Mouse (Mus musculus) hindbrain, embryonic 16.5 days (tissue): ENCODE measurements around the gene Nudt17. TPM values are rescaled to one million over a fixed set of nuclear protein-coding genes. Genes with fewer than 3 reads are reported as not detected.
A peak's percentile ranks its signal among the peaks of the same experiment; 100 is the strongest.
"Not testable (repeated sequence)": the region's sequence is repeated elsewhere in the genome, so short reads cannot be mapped to it uniquely, and the experiment has no call there.

Experiments used
- ATAC-seq: fragments of 200-750 bp; cut with Nextera tagmentation; 2 replicates; pipeline ENCODE4 v1.8.0; 2017; ENCODE audit warnings: moderate TSS enrichment, moderate library complexity
- H3K27ac ChIP-seq: fragments of 300-500 bp; sonication (generic); 2 replicates; pipeline ENCODE4 v1.5.1; 2014; ENCODE audit warnings: low read depth, mild to moderate bottlenecking, control low read depth, low read length, moderate library complexity
- H3K27me3 ChIP-seq: fragments of 300-500 bp; sonication (generic); replicated peaks from 2 replicates; pipeline ENCODE4 v1.6.1; 2014; ENCODE audit warnings: low read length; ENCODE audit not compliant: control insufficient read depth, insufficient read depth
- H3K36me3 ChIP-seq: fragments of 300-500 bp; sonication (generic); 2 replicates; pipeline ENCODE4 v1.6.1; 2014; ENCODE audit warnings: mild to moderate bottlenecking, low read length, moderate library complexity, mixed read lengths; ENCODE audit not compliant: control insufficient read depth, insufficient read depth
- H3K4me1 ChIP-seq: fragments of 300-500 bp; sonication (generic); 2 replicates; pipeline ENCODE4 v1.6.1; 2014; ENCODE audit warnings: low read depth, low read length; ENCODE audit not compliant: control insufficient read depth, insufficient read depth
- H3K4me2 ChIP-seq: fragments of 300-500 bp; sonication (generic); 2 replicates; pipeline ENCODE4 v1.6.1; 2014; ENCODE audit warnings: mild to moderate bottlenecking, low read length, control low read depth, moderate library complexity
- H3K4me3 ChIP-seq: fragments of 300-500 bp; sonication (generic); 2 replicates; pipeline ENCODE4 v1.5.1; 2014; ENCODE audit warnings: mild to moderate bottlenecking, low read length, control low read depth, moderate library complexity
- H3K9ac ChIP-seq: fragments of 300-500 bp; sonication (generic); 2 replicates; pipeline ENCODE4 v1.6.1; 2014; ENCODE audit warnings: low read depth, mild to moderate bottlenecking, control low read depth, low read length, moderate library complexity
- H3K9me3 ChIP-seq: fragments of 300-500 bp; sonication (generic); 2 replicates; pipeline ENCODE4 v1.6.1; 2014; ENCODE audit warnings: mild to moderate bottlenecking, low read length, moderate library complexity; ENCODE audit not compliant: control insufficient read depth
- WGBS: fragments of 180-500 bp; shearing (Covaris S2); extraction: QIAGEN DNeasy Blood & Tissue Kit; methylation state at CpG from one replicate; pipeline ENCODE4 v1.1.7; 2014; 5-methylcytosine and 5-hydroxymethylcytosine counted together
- polyA plus RNA-seq: library from polyadenylated mRNA; unstranded; fragments of >200 nt; fragmentation: Nextera tagmentation; extraction: Ambion mirVana; gene quantifications from 2 replicates; pipeline ENCODE4 v1.2.1, GENCODE M21; 2015

Gene Nudt17
- polyA plus RNA-seq, result 20.4 and 22.4 TPM in 2 replicates

GRCm38 (mm10) chr3:96707903-96708683, at the start of gene Nudt17:
Gene Nudt17, minus strand, starts transcription at chr3:96708562.
- Histone ChIP-seq H3K4me2 (peak within 1 kb of the TSS; percentile 89), H3K9ac (peak within 1 kb of the TSS; percentile 79), H3K27ac (no peak within 1 kb of the TSS), H3K27me3 (no peaks in the 10 kb centered on the region), H3K9me3 (no peaks in the 10 kb centered on the region), H3K36me3 (peaks cover 4% of the 10 kb centered on the region; the same call in 1 of the 2 replicates), H3K4me3 (peak within 1 kb of the TSS; percentile 54), H3K4me1 (no peaks in the 10 kb centered on the region)
- ATAC-seq, result peak; percentile 88
- 5% methylated on average over 42 of the region's 42 CpGs for WGBS

- Histone ChIP-seq H3K4me1 (no peaks in the 10 kb centered on the region), H3K27ac (no peak overlapping the region), H3K4me3 (no peak overlapping the region), H3K36me3 (no peaks in the 10 kb centered on the region), H3K27me3 (no peaks in the 10 kb centered on the region), H3K4me2 (no peak overlapping the region), H3K9me3 (no peaks in the 10 kb centered on the region), H3K9ac (no peak overlapping the region)
- ATAC-seq, result no peak
- 46% methylated on average over 7 of the region's 7 CpGs for WGBS
Measured at GRCm38 (mm10) chr3:96757691-96758090, 49.3 kb upstream of the Nudt17 start.

GRCm38 (mm10) chr3:96755935-96756334, 47.6 kb upstream of the Nudt17 start:
- WGBS, result 93% methylated on average over 1 of the region's 1 CpGs

GRCm38 (mm10) chr3:96746829-96747228, 38.5 kb upstream of the Nudt17 start:
- no peaks in the 10 kb centered on the region for H3K36me3 ChIP-seq
- H3K27ac ChIP-seq, result no peak overlapping the region
- no peak for ATAC-seq
- H3K9me3 ChIP-seq, result no peaks in the 10 kb centered on the region
- H3K27me3 ChIP-seq, result no peaks in the 10 kb centered on the region
- no peak overlapping the region for H3K9ac ChIP-seq
- WGBS, result 79% methylated on average over 1 of the region's 1 CpGs
- no peak overlapping the region for H3K4me2 ChIP-seq
- no peaks in the 10 kb centered on the region for H3K4me1 ChIP-seq
- no peak overlapping the region for H3K4me3 ChIP-seq

More at GRCm38 (mm10) chr3:96755935-96756334, 47.6 kb upstream of the Nudt17 start:
- no peak overlapping the region for H3K4me2 ChIP-seq
- no peak overlapping the region for H3K27ac ChIP-seq
- H3K36me3 ChIP-seq, result no peaks in the 10 kb centered on the region
- no peaks in the 10 kb centered on the region for H3K9me3 ChIP-seq
- H3K27me3 ChIP-seq, result no peaks in the 10 kb centered on the region
- no peak overlapping the region for H3K4me3 ChIP-seq
- H3K9ac ChIP-seq, result no peak overlapping the region
- no peaks in the 10 kb centered on the region for H3K4me1 ChIP-seq
- no peak for ATAC-seq

GRCm38 (mm10) chr3:96744348-96744747, 36.0 kb upstream of the Nudt17 start:
- no peaks in the 10 kb centered on the region for H3K4me1 ChIP-seq
- H3K4me2 ChIP-seq, result no peak overlapping the region
- H3K36me3 ChIP-seq, result no peaks in the 10 kb centered on the region
- WGBS, result 97% methylated on average over 3 of the region's 3 CpGs
- H3K27me3 ChIP-seq, result no peaks in the 10 kb centered on the region
- H3K9me3 ChIP-seq, result no peaks in the 10 kb centered on the region
- H3K4me3 ChIP-seq, result no peak overlapping the region
- no peak for ATAC-seq
- H3K27ac ChIP-seq, result no peak overlapping the region
- H3K9ac ChIP-seq, result no peak overlapping the region

- not testable (repeated sequence) for H3K27ac ChIP-seq, ATAC-seq, H3K9me3 ChIP-seq, H3K4me2 ChIP-seq, H3K27me3 ChIP-seq, H3K36me3 ChIP-seq, H3K4me1 ChIP-seq, H3K4me3 ChIP-seq, H3K9ac ChIP-seq
Measured at GRCm38 (mm10) chr3:96740279-96740678, 31.9 kb upstream of the Nudt17 start.

- 82% methylated on average over 1 of the region's 1 CpGs for WGBS
- Histone ChIP-seq H3K36me3 (no peaks in the 10 kb centered on the region), H3K9me3 (no peaks in the 10 kb centered on the region), H3K4me3 (no peak overlapping the region), H3K27me3 (no peaks in the 10 kb centered on the region), H3K4me2 (no peak overlapping the region), H3K9ac (no peak overlapping the region), H3K4me1 (no peaks in the 10 kb centered on the region), H3K27ac (no peak overlapping the region)
- no peak for ATAC-seq
Measured at GRCm38 (mm10) chr3:96737995-96738394, 29.6 kb upstream of the Nudt17 start.

- Histone ChIP-seq H3K9me3 (no peaks in the 10 kb centered on the region), H3K27me3 (no peaks in the 10 kb centered on the region), H3K27ac (no peak overlapping the region), H3K4me1 (no peaks in the 10 kb centered on the region), H3K4me2 (no peak overlapping the region), H3K36me3 (no peaks in the 10 kb centered on the region), H3K4me3 (no peak overlapping the region), H3K9ac (no peak overlapping the region)
- WGBS, result 53% methylated on average over 1 of the region's 1 CpGs
- ATAC-seq, result no peak
Measured at GRCm38 (mm10) chr3:96737013-96737740, 28.8 kb upstream of the Nudt17 start.

GRCm38 (mm10) chr3:96735200-96735599, 26.8 kb upstream of the Nudt17 start:
- no peak for ATAC-seq
- H3K4me2 ChIP-seq, result no peak overlapping the region
- H3K9me3 ChIP-seq, result no peaks in the 10 kb centered on the region
- no peak overlapping the region for H3K27ac ChIP-seq
- H3K27me3 ChIP-seq, result no peaks in the 10 kb centered on the region
- H3K4me1 ChIP-seq, result no peaks in the 10 kb centered on the region
- H3K4me3 ChIP-seq, result no peak overlapping the region
- H3K36me3 ChIP-seq, result no peaks in the 10 kb centered on the region
- 83% methylated on average over 2 of the region's 2 CpGs for WGBS
- H3K9ac ChIP-seq, result no peak overlapping the region
